In the genomic region with DNA sequence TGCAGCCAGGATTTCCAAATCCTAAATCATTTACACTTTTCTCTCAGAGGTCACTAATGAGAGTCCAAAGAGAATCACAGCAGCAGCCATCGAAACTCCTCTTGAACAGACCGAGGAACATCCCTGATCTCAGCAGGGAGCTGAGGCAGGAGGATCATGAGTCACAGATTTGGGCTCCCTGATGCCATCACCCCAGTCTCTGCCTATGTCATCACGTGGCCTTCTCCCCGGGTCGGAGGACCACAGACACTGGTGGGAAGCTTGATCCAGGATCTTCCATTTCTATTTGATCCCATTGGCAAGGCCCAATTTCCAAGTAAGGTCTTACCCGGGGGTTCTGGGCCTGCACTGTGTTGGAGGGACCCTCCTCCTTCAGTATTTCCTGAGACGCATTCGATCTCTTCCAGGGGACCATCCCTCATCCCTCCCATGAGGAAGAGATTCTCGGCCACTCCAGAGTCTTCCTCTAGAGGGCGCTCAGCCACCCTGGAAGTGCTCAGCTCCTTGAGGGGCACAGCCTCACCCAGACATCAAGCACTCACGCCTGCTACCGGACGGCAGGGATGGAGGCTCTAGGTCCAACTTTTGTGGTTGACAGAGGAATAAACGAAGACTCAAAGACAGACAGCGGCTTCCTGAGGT, we compare ENCODE assay signal across 8 mouse cellular contexts. TPM values are rescaled to one million over a fixed set of nuclear protein-coding genes. Genes with fewer than 3 reads are reported as not detected.
DNase-seq lines count a peak whose midpoint lies in the region; ATAC-seq and TF ChIP-seq lines count a peak whose summit lies in the region.

No protein-coding gene starts in this region.

- intact Hi-C loops in heart, postnatal 14 days (cut with DNase I): loop anchor here (1.0 to 10.0 kb wide), 4 partner anchors 33 to 461 kb away; a partner anchor contains a TSS

- H3K4me2 ChIP-seq in forebrain, embryonic 11.5 days (ENCODE audit: low read depth, low read length, severe bottlenecking): no peak overlapping the region
- no peak overlapping the region; the same call in 1 of the 2 replicates for H3K4me2 ChIP-seq in lung, embryonic 15.5 days

- WGBS in forebrain, embryonic 11.5 days: 26% methylated on average over 15 of the region's 15 CpGs
- 22% methylated on average over 15 of the region's 15 CpGs for WGBS in lung, embryonic 15.5 days
- WGBS in thymus, adult 2 months: 27% methylated on average over 15 of the region's 15 CpGs

- no peak overlapping the region for H3K27ac ChIP-seq in ES-E14 (ENCODE audit: insufficient read depth, low read depth, low read length, poor library complexity, severe bottlenecking)
- H3K27ac ChIP-seq in forebrain, embryonic 11.5 days (ENCODE audit: low read depth, low read length): no peak overlapping the region
- no peak overlapping the region for H3K27ac ChIP-seq in lung, embryonic 15.5 days
- no peak overlapping the region for H3K27ac ChIP-seq in thymus, adult 2 months (ENCODE audit: control insufficient read depth, insufficient read depth, low read length)

- peak; percentile 93; the same call in 1 of the 2 replicates for TF ChIP-seq CTCF in thymus, adult 2 months (IDR thresholded peaks at IDR 0.05; ENCODE audit: borderline replicate concordance, control insufficient read depth, extremely low read depth, insufficient read depth, low read length, poor library complexity)

- H3K4me3 ChIP-seq in ES-E14 (ENCODE audit: insufficient read depth in 1 of 2, low read depth in 1 of 2, low read length in 2 of 2, poor library complexity in 1 of 2, severe bottlenecking in 1 of 2): no peak overlapping the region
- H3K4me3 ChIP-seq in forebrain, embryonic 11.5 days (ENCODE audit: low read depth, low read length): no peak overlapping the region
- no peak overlapping the region for H3K4me3 ChIP-seq in lung, embryonic 15.5 days
- H3K4me3 ChIP-seq in thymus, adult 2 months (ENCODE audit: control insufficient read depth, insufficient read depth, low read length): no peak overlapping the region

- H3K36me3 ChIP-seq in ES-E14 (ENCODE audit: control insufficient read depth, insufficient read depth, low read length, poor library complexity, severe bottlenecking): no peaks in the 10 kb centered on the region
- no peaks in the 10 kb centered on the region for H3K36me3 ChIP-seq in forebrain, embryonic 11.5 days (ENCODE audit: control insufficient read depth, insufficient read depth, low read length)
- H3K36me3 ChIP-seq in lung, embryonic 15.5 days: no peaks in the 10 kb centered on the region
- H3K36me3 ChIP-seq in thymus, adult 2 months (ENCODE audit: control insufficient read depth, insufficient read depth, low read length): no peaks in the 10 kb centered on the region

- in situ Hi-C loops in ES-E14 (cut with MboI; ENCODE audit: low sequenced_read_pairs in 2 of 2, unreplicated experiment in 2 of 2): no loop called here

- peak; percentile 69; the same call in 1 of the 2 replicates for ATAC-seq in forebrain, embryonic 11.5 days (replicated peaks; ENCODE audit: low FRiP score)
- peak; percentile 71; the same call in 1 of the 2 replicates for ATAC-seq in lung, embryonic 15.5 days (ENCODE audit: borderline replicate concordance, extremely low read depth, low FRiP score, low TSS enrichment)

- no peaks in the 10 kb centered on the region for H3K9me3 ChIP-seq in ES-E14 (ENCODE audit: control insufficient read depth, insufficient read depth, low read depth, low read length)
- H3K9me3 ChIP-seq in forebrain, embryonic 11.5 days (ENCODE audit: control insufficient read depth, low read length): no peaks in the 10 kb centered on the region
- no peaks in the 10 kb centered on the region for H3K9me3 ChIP-seq in lung, embryonic 15.5 days

- peak; percentile 86 for DNase-seq in ES-E14 (ENCODE audit: low read depth, low spot score)
- peak; percentile 46 for DNase-seq in c-Kit-positive CD71-positive TER-119-negative erythroid progenitor cells, embryonic 14.5 days (ENCODE audit: low read depth)
- peak; percentile 89 for DNase-seq in forebrain, embryonic 11.5 days (ENCODE audit: low spot score)
- DNase-seq in heart, postnatal 14 days: peak; percentile 80 to 88
- peak; percentile 68 to 87 for DNase-seq in kidney, postnatal 36 days
- peak; percentile 52 for DNase-seq in ovary, postnatal 10 days (ENCODE audit: low spot score)
- peak; percentile 73 for DNase-seq in thymus, adult 2 months

- no peaks in the 10 kb centered on the region; a peak in 1 of 4 replicates for H3K4me1 ChIP-seq in ES-E14 (ENCODE audit: control insufficient read depth in 2 of 2, insufficient read depth in 2 of 2, low read length in 2 of 2, poor library complexity in 1 of 2)
- no peaks in the 10 kb centered on the region for H3K4me1 ChIP-seq in forebrain, embryonic 11.5 days (replicated peaks; ENCODE audit: control insufficient read depth, insufficient read depth, low read length)
- H3K4me1 ChIP-seq in lung, embryonic 15.5 days: peaks cover 6% of the 10 kb centered on the region; the same call in 1 of the 2 replicates
- H3K4me1 ChIP-seq in thymus, adult 2 months (replicated peaks; ENCODE audit: control insufficient read depth, insufficient read depth, low read length): no peaks in the 10 kb centered on the region

- TF ChIP-seq POLR2A in thymus, adult 2 months (IDR thresholded peaks at IDR 0.05; ENCODE audit: control insufficient read depth, extremely low read depth, insufficient read depth, low read length, poor library complexity): no peak

- no peak overlapping the region for H3K9ac ChIP-seq in ES-E14 (ENCODE audit: insufficient read depth, low read depth, low read length, poor library complexity, severe bottlenecking)
- H3K9ac ChIP-seq in forebrain, embryonic 11.5 days (ENCODE audit: low read length): no peak overlapping the region
- H3K9ac ChIP-seq in lung, embryonic 15.5 days: no peak overlapping the region

- no peaks in the 10 kb centered on the region for H3K27me3 ChIP-seq in forebrain, embryonic 11.5 days (ENCODE audit: control insufficient read depth, insufficient read depth, low read length)
- no peaks in the 10 kb centered on the region for H3K27me3 ChIP-seq in lung, embryonic 15.5 days
- no peaks in the 10 kb centered on the region for H3K27me3 ChIP-seq in thymus, adult 2 months (ENCODE audit: control insufficient read depth, insufficient read depth, low read length)

TF ChIP-seq in ES-E14, 5 proteins besides CTCF, POLR2A, EP300 and RAD21:
- TF ChIP-seq ZC3H11A (IDR thresholded peaks at IDR 0.05; ENCODE audit: borderline replicate concordance, low read depth, low read length) (peak; percentile 47; the same call in 1 of the 2 replicates), ZNF384 (IDR thresholded peaks at IDR 0.05; ENCODE audit: low read depth, low read length) (no peak)

RNA-seq across cellular contexts. Expression of a gene that starts 24.8 kb away (rescaled TPM):
- total RNA-seq in ES-E14 (2012; rRNA removed): 10.2 and 13.5 TPM in 2 replicates
- 95.9 and 104 TPM in 2 replicates for polyA plus RNA-seq in forebrain, embryonic 11.5 days (2014; fragmentation: Nextera tagmentation; extraction: Ambion mirVana)
- 10 to 100 TPM; 33.5 to 37.4 TPM for total RNA-seq in heart, postnatal 14 days (2021)
- polyA plus RNA-seq in lung, embryonic 15.5 days (2015; fragmentation: Nextera tagmentation; extraction: Ambion mirVana): 47.2 and 47.6 TPM in 2 replicates
- polyA plus RNA-seq in thymus, adult 2 months (2012; rRNA removed): 78.6 and 85.4 TPM in 2 replicates

RNA-seq across cellular contexts. Expression of a gene that starts 30.0 kb away (rescaled TPM):
- 23.1 and 25.9 TPM in 2 replicates for total RNA-seq in ES-E14 (2012; rRNA removed)
- polyA plus RNA-seq in forebrain, embryonic 11.5 days (2014; fragmentation: Nextera tagmentation; extraction: Ambion mirVana): 52.0 and 57.4 TPM in 2 replicates
- total RNA-seq in heart, postnatal 14 days (2021): 10 to 100 TPM; 29.5 to 30.6 TPM
- 109 and 111 TPM in 2 replicates for polyA plus RNA-seq in lung, embryonic 15.5 days (2015; fragmentation: Nextera tagmentation; extraction: Ambion mirVana)
- 107 TPM in 2 replicates for polyA plus RNA-seq in thymus, adult 2 months (2012; rRNA removed)
